Mouse (Mus musculus) small intestine, adult 2 months (tissue): Measurements from ENCODE around the gene Sox10.

Experiments used
- CTCF ChIP-seq: fragments of 200-500 bp; IDR thresholded peaks from 2 replicates; pipeline ENCODE4 v1.5.1; 2012; ENCODE audit warnings: low read depth, mild to moderate bottlenecking, control low read depth, inconsistent platforms, low read length, moderate library complexity, mixed read lengths; ENCODE audit not compliant: insufficient replicate concordance, insufficient read length; ENCODE audit errors: extremely low read depth
- POLR2A ChIP-seq: fragments of 200-500 bp; IDR thresholded peaks from 2 replicates; pipeline ENCODE4 v1.6.1; 2012; ENCODE audit warnings: low read depth, mild to moderate bottlenecking, control low read depth, inconsistent platforms, low read length, moderate library complexity

GRCm38 (mm10) chr15:79134496-79135270, 30.4 kb downstream of the Sox10 start:
- TF ChIP-seq CTCF (no peak), POLR2A (no peak)
